7 mouse cellular contexts compared by ENCODE assay signal in the genomic region with DNA sequence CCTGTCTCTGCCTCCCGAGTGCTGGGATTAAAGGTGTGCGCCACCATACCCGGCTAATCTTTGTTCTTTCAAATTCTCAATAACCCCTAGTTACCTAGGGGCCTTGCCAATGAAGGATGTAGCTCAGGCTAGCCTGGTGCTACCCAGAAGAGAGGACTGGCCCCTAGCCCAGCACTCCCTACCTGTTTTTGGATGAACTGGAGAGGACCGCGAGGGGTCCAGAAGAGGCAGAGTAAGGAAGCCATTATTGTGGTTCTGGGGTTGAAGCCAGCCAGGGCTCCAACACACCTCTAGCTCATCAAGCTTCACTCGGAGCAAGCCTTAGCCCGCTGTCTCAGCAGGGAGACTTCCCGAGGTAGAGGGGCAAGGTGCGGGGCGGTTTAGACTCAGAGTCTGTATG. TPM values are rescaled to one million over a fixed set of nuclear protein-coding genes. Genes with fewer than 3 reads are reported as not detected.
DNase-seq lines count a peak whose midpoint lies in the region; ATAC-seq and TF ChIP-seq lines count a peak whose summit lies in the region.

A gene (plus strand): TSS at position 301 of the 400 bp plus-strand sequence.

- no peaks in the 10 kb centered on the region for H3K36me3 ChIP-seq in lung, embryonic 16.5 days (ENCODE audit: control insufficient read depth, insufficient read depth, low read length)
- no peaks in the 10 kb centered on the region for H3K36me3 ChIP-seq in forebrain, embryonic 15.5 days
- no peaks in the 10 kb centered on the region for H3K36me3 ChIP-seq in limb, embryonic 14.5 days (ENCODE audit: control insufficient read depth, insufficient read depth, low read length)
- H3K36me3 ChIP-seq in stomach, embryonic 15.5 days: no peaks in the 10 kb centered on the region

- WGBS in lung, embryonic 16.5 days: 27% methylated on average over 9 of the region's 10 CpGs
- 28% methylated on average over 10 of the region's 10 CpGs for WGBS in forebrain, embryonic 15.5 days
- 29% methylated on average over 10 of the region's 10 CpGs for WGBS in limb, embryonic 14.5 days
- WGBS in stomach, embryonic 15.5 days: 24% methylated on average over 10 of the region's 10 CpGs

- TF ChIP-seq POLR2A in limb, embryonic 14.5 days (IDR thresholded peaks at IDR 0.05; ENCODE audit: borderline replicate concordance, extremely low read depth, insufficient read depth, insufficient read length): no peak

- peaks cover 44% of the 10 kb centered on the region for H3K27me3 ChIP-seq in lung, embryonic 16.5 days (ENCODE audit: control insufficient read depth, insufficient read depth, low read depth, low read length)
- peaks cover 30% of the 10 kb centered on the region for H3K27me3 ChIP-seq in forebrain, embryonic 15.5 days
- H3K27me3 ChIP-seq in limb, embryonic 14.5 days (ENCODE audit: control insufficient read depth, insufficient read depth, low read length): peaks cover 54% of the 10 kb centered on the region
- H3K27me3 ChIP-seq in stomach, embryonic 15.5 days (replicated peaks): peaks cover 49% of the 10 kb centered on the region

- DNase-seq in lung, postnatal 10 days: no peak
- no peak for DNase-seq in limb, embryonic 14.5 days (ENCODE audit: low spot score)
- no peak for DNase-seq in cerebellum, postnatal 10 days
- no peak for DNase-seq in T-cell, adult 2 months (ENCODE audit: low spot score)

- H3K4me1 ChIP-seq in lung, embryonic 16.5 days (replicated peaks; ENCODE audit: control insufficient read depth, insufficient read depth, low read length): peaks cover 12% of the 10 kb centered on the region; the same call in 1 of the 2 replicates
- peaks cover 9% of the 10 kb centered on the region for H3K4me1 ChIP-seq in forebrain, embryonic 15.5 days
- H3K4me1 ChIP-seq in limb, embryonic 14.5 days (ENCODE audit: control insufficient read depth, insufficient read depth, low read length): peaks cover 7% of the 10 kb centered on the region; the same call in 1 of the 2 replicates
- peaks cover 6% of the 10 kb centered on the region for H3K4me1 ChIP-seq in stomach, embryonic 15.5 days

- H3K4me2 ChIP-seq in lung, embryonic 16.5 days (ENCODE audit: low read depth, low read length): peak within 1 kb of the TSS; percentile 72
- peak within 1 kb of the TSS; percentile 90 for H3K4me2 ChIP-seq in forebrain, embryonic 15.5 days (replicated peaks)
- peak within 1 kb of the TSS; percentile 74 for H3K4me2 ChIP-seq in limb, embryonic 14.5 days (replicated peaks; ENCODE audit: low read depth, low read length, severe bottlenecking)
- peak within 1 kb of the TSS; percentile 89 for H3K4me2 ChIP-seq in stomach, embryonic 15.5 days

- no peaks in the 10 kb centered on the region for H3K9me3 ChIP-seq in lung, embryonic 16.5 days (ENCODE audit: control insufficient read depth, low read length)
- H3K9me3 ChIP-seq in forebrain, embryonic 15.5 days: no peaks in the 10 kb centered on the region
- no peaks in the 10 kb centered on the region for H3K9me3 ChIP-seq in limb, embryonic 14.5 days (ENCODE audit: control insufficient read depth, low read length)
- H3K9me3 ChIP-seq in stomach, embryonic 15.5 days: no peaks in the 10 kb centered on the region

- H3K9ac ChIP-seq in lung, embryonic 16.5 days (ENCODE audit: low read length): peak within 1 kb of the TSS; percentile 43
- H3K9ac ChIP-seq in forebrain, embryonic 15.5 days (replicated peaks): peak within 1 kb of the TSS; percentile 49
- H3K9ac ChIP-seq in limb, embryonic 14.5 days (ENCODE audit: low read depth, low read length, severe bottlenecking): peak within 1 kb of the TSS; percentile 31; the same call in 1 of the 2 replicates
- H3K9ac ChIP-seq in stomach, embryonic 15.5 days: no peak within 1 kb of the TSS

- peak within 1 kb of the TSS; percentile 47 for H3K4me3 ChIP-seq in lung, embryonic 16.5 days (ENCODE audit: low read length)
- H3K4me3 ChIP-seq in forebrain, embryonic 15.5 days: peak within 1 kb of the TSS; percentile 45
- H3K4me3 ChIP-seq in limb, embryonic 14.5 days (replicated peaks; ENCODE audit: low read length): peak within 1 kb of the TSS; percentile 42
- peak within 1 kb of the TSS; percentile 43 for H3K4me3 ChIP-seq in stomach, embryonic 15.5 days (replicated peaks)

- no peak for ATAC-seq in lung, embryonic 16.5 days (ENCODE audit: low read depth)
- ATAC-seq in forebrain, embryonic 15.5 days (replicated peaks): no peak
- ATAC-seq in limb, embryonic 14.5 days (ENCODE audit: low FRiP score, low read depth): no peak
- no peak for ATAC-seq in stomach, embryonic 15.5 days (ENCODE audit: insufficient read depth, low FRiP score, low read depth)

- H3K27ac ChIP-seq in lung, embryonic 16.5 days (ENCODE audit: low read length): no peak within 1 kb of the TSS
- H3K27ac ChIP-seq in forebrain, embryonic 15.5 days (replicated peaks): no peak within 1 kb of the TSS
- no peak within 1 kb of the TSS for H3K27ac ChIP-seq in limb, embryonic 14.5 days (replicated peaks; ENCODE audit: low read depth, low read length)
- no peak within 1 kb of the TSS for H3K27ac ChIP-seq in stomach, embryonic 15.5 days

RNA-seq across cellular contexts. Expression of the gene that starts here (rescaled TPM):
- 0.16 and 0.20 TPM in 2 replicates for polyA plus RNA-seq in lung, embryonic 16.5 days (2015; fragmentation: Nextera tagmentation; extraction: Ambion mirVana)
- polyA plus RNA-seq in forebrain, embryonic 15.5 days (2015; fragmentation: Nextera tagmentation; extraction: Ambion mirVana): 0.19 and 0.36 TPM in 2 replicates
- 0.10 and 0.16 TPM in 2 replicates for polyA plus RNA-seq in limb, embryonic 14.5 days (2012; rRNA removed)
- 0.19 TPM in 1 of 2 replicates, not detected in the other for polyA plus RNA-seq in limb, embryonic 14.5 days (2014; fragmentation: Nextera tagmentation; extraction: Ambion mirVana)
- 0.15 and 0.18 TPM in 2 replicates for polyA plus RNA-seq in stomach, embryonic 15.5 days (2015; fragmentation: Nextera tagmentation; extraction: Ambion mirVana)
